Mouse (Mus musculus): ENCODE data around the gene Mterf4. TPM values are rescaled to one million over a fixed set of nuclear protein-coding genes. Genes with fewer than 3 reads are reported as not detected.

Gene Mterf4
- total RNA-seq, 2 experiments from 2014 or later, result 32.8 to 37.4 TPM

GRCm38 (mm10) chr1:93267207-93267606 is 38.5 kb downstream of the Mterf4 start:
- no peak for DNase-seq

DNA sequence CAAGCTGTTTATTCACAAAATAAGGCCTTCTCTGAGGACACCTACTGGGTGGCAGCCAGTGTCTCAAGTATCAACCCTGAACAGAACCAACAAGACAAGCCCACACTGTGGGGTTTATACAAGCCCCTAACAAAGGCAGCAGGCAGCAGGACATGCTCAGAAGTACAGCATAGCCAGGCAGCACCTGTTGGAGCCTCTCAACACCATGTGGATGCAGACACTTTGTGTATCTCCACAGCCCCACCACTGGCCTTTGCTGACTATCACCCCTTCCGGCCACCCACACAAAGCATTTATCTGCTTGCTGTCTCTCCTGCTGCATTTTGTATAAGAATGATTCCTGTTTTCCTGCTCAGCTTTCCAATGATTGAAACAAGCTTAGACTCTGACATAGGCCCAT is 48.2 kb downstream of the Mterf4 start:
- no peak for DNase-seq

DNA sequence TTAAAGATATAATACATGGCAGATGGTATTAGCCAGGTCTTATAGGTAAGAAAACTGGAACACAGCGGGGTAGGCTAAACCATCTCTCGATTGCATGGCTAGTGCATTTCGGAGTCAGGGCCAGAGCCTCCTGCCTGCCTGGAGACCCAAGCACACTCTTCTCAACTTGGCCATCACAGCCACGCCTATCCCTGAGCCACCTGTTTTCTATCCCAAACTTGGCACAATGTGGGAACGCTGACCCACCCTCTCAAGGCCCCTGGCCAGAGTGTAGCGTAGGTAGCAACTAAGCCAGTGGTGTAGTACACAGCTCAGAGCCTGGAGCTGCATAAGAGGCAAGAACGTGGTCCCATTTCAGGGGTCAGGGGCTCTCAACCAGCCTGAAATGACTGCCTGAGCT is 50.0 kb downstream of the Mterf4 start:
- DNase-seq, result no peak

- no peak for DNase-seq
Measured at GRCm38 (mm10) chr1:93252586-93252985, 53.1 kb downstream of the Mterf4 start.

Small RNA genes lying within 50 kb of the gene (microRNA-seq; reads per million reads assigned to microRNA genes)
- gene Mir6345 (not detected), gene Mir6901 (not detected), gene Mir6902 (not detected)

Other genes with a start within 250 kb of the Mterf4 start
- 10 to 100 TPM; 15.6 to 29.2 TPM for gene Kif1a, start 204.0 kb downstream of the Mterf4 start, total RNA-seq (2021)
- 10 to 100 TPM; 20.0 to 46.3 TPM for gene Agxt, start 170.7 kb downstream of the Mterf4 start, total RNA-seq (2021)
- not detected for gene 2310007B03Rik, start 145.0 kb downstream of the Mterf4 start, total RNA-seq (2021)
- under 1 TPM; 0.06 to 0.15 TPM for gene Crocc2, start 137.2 kb downstream of the Mterf4 start, total RNA-seq (2021)
- gene Sned1, start 70.1 kb downstream of the Mterf4 start, total RNA-seq (2021), result 10 to 100 TPM; 17.3 to 22.5 TPM
- gene Ppp1r7, start 36.9 kb upstream of the Mterf4 start, total RNA-seq (2021), result 10 to 100 TPM; 25.1 to 28.9 TPM
- 1 to 10 TPM; 6.1 to 6.5 TPM for gene Pask, start 37.6 kb upstream of the Mterf4 start, total RNA-seq (2021)
- gene Ano7, start 68.0 kb upstream of the Mterf4 start, total RNA-seq (2021), result not detected
- 100 to 1,000 TPM; 310 to 325 TPM for gene Hdlbp, start 172.9 kb upstream of the Mterf4 start, total RNA-seq (2021)
- gene Farp2, start 206.2 kb upstream of the Mterf4 start, total RNA-seq (2021), result 10 to 100 TPM; 17.7 to 20.1 TPM

Data from adrenal gland, postnatal 10 days (tissue).